ENCODE assay signal across 8 mouse cellular contexts in the genomic region with DNA sequence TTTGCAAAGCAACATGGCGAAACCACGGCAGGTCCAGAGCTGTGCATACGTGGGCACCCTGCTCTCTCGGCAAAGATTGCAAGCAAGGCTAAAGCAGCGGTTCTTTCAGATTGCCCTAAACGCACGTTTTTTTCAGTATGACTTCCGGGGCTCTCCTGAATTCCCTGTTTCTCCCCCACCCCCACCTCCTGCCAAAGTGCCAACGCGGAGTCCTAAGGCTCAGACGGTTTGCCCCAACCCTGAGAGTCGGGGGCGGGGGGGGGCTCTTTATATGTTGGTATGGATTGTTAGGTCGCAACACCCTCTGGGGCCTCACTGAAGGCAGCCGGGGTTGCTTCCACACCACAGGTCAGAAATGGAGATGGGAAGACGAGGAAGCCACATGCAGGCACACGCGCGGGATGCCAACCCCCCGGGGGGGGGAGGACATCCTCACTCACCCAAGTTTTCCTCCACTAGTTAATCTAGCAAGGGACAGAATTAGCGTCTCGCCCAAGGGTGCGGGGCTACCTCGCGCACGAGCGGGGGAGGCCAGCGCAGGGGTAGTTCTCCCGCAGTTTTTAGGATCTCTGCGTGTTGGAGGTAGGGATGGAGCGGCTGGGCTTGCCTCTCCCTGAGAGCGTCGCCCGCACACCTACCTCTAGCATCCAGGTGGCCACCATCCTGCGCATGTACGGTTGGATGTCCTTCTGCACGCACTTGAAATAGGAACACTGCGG. TPM values are rescaled to one million over a fixed set of nuclear protein-coding genes. Genes with fewer than 3 reads are reported as not detected.
DNase-seq lines count a peak whose midpoint lies in the region; ATAC-seq and TF ChIP-seq lines count a peak whose summit lies in the region.

No protein-coding gene starts in this region.

- no peak for ATAC-seq in kidney, embryonic 16.5 days (ENCODE audit: low FRiP score, low TSS enrichment)

- WGBS in heart, adult 2 months, result under 1% methylated on average over 38 of the region's 38 CpGs
- 0% methylated on average over 36 of the region's 38 CpGs for WGBS in kidney, embryonic 16.5 days
- under 1% methylated on average over 38 of the region's 38 CpGs for WGBS in midbrain, embryonic 10.5 days

- TF ChIP-seq CTCF in heart, adult 2 months (IDR thresholded peaks at IDR 0.05), result no peak

- H3K9ac ChIP-seq in heart, adult 2 months (ENCODE audit: low read depth, low read length), result peak overlapping the region; percentile 88
- H3K9ac ChIP-seq in kidney, embryonic 16.5 days (replicated peaks; ENCODE audit: low read length), result peak overlapping the region; percentile 89

- DNase-seq in right cerebral cortex, adult 18-20 months, result peak; percentile 43
- DNase-seq in right cerebral cortex, postnatal 4 days, result no peak
- peak; percentile 68 for DNase-seq in adrenal gland, postnatal 14 days
- DNase-seq in heart, adult 2 months, result peak; percentile 50 to 60
- DNase-seq in midbrain, embryonic 10.5 days (ENCODE audit: low spot score), result peak; percentile 62
- peak; percentile 62 for DNase-seq in testis, postnatal 10 days (ENCODE audit: low spot score)
- no peak for DNase-seq in thymus, postnatal 10 days (ENCODE audit: low spot score in 2 of 2)

- TF ChIP-seq POLR2A in heart, adult 2 months (IDR thresholded peaks at IDR 0.05; ENCODE audit: insufficient read depth, low read depth, low read length), result no peak

- no peaks in the 10 kb centered on the region for H3K79me2 ChIP-seq in heart, adult 2 months (replicated peaks; ENCODE audit: control insufficient read depth, insufficient read depth, low read length)

- H3K4me1 ChIP-seq in heart, adult 2 months (ENCODE audit: control insufficient read depth, insufficient read depth, low read length), result no peaks in the 10 kb centered on the region
- H3K4me1 ChIP-seq in kidney, embryonic 16.5 days (ENCODE audit: insufficient read depth, low read length), result peaks cover 30% of the 10 kb centered on the region
- peaks cover 85% of the 10 kb centered on the region for H3K4me1 ChIP-seq in midbrain, embryonic 10.5 days

- peak overlapping the region; percentile 95 for H3K27ac ChIP-seq in heart, adult 2 months
- peak overlapping the region; percentile 67 for H3K27ac ChIP-seq in kidney, embryonic 16.5 days (ENCODE audit: low read length)
- peak overlapping the region; percentile 98 for H3K27ac ChIP-seq in midbrain, embryonic 10.5 days (replicated peaks)

- peak overlapping the region; percentile 79 for H3K4me2 ChIP-seq in kidney, embryonic 16.5 days (replicated peaks; ENCODE audit: low read depth, low read length)

- no peaks in the 10 kb centered on the region for H3K27me3 ChIP-seq in heart, adult 2 months (ENCODE audit: control insufficient read depth, insufficient read depth, low read length)
- H3K27me3 ChIP-seq in kidney, embryonic 16.5 days (ENCODE audit: insufficient read depth, low read length), result no peaks in the 10 kb centered on the region
- peaks cover 25% of the 10 kb centered on the region for H3K27me3 ChIP-seq in midbrain, embryonic 10.5 days (ENCODE audit: low read depth, poor library complexity, severe bottlenecking)

- intact Hi-C loops in heart, adult 2 months (cut with DNase I), result loop anchor here (2.0 kb wide), 1 partner anchor 297 kb away; a partner anchor contains a TSS

- H3K36me3 ChIP-seq in heart, adult 2 months (ENCODE audit: control insufficient read depth, insufficient read depth, low read length), result no peaks in the 10 kb centered on the region
- H3K36me3 ChIP-seq in kidney, embryonic 16.5 days (ENCODE audit: insufficient read depth, low read length), result peaks cover 7% of the 10 kb centered on the region; the same call in 1 of the 2 replicates
- peaks cover 37% of the 10 kb centered on the region for H3K36me3 ChIP-seq in midbrain, embryonic 10.5 days

- no peak for TF ChIP-seq EP300 in heart, adult 2 months (IDR thresholded peaks at IDR 0.05; ENCODE audit: insufficient read depth, low read depth, low read length)

- H3K9me3 ChIP-seq in kidney, embryonic 16.5 days (ENCODE audit: low read length), result no peaks in the 10 kb centered on the region
- H3K9me3 ChIP-seq in midbrain, embryonic 10.5 days (replicated peaks), result no peaks in the 10 kb centered on the region

- H3K4me3 ChIP-seq in heart, adult 2 months, result peak overlapping the region; percentile 89
- H3K4me3 ChIP-seq in kidney, embryonic 16.5 days (ENCODE audit: low read length), result peak overlapping the region; percentile 78
- peak overlapping the region; percentile 95 for H3K4me3 ChIP-seq in midbrain, embryonic 10.5 days

RNA-seq across cellular contexts. Expression of a gene that starts 1.9 kb away (rescaled TPM):
- total RNA-seq in adrenal gland, postnatal 14 days (2021), result 206 and 209 TPM in 2 replicates
- total RNA-seq in heart, adult 2 months (2021), result 100 to 1,000 TPM; 132 to 139 TPM
- 46.2 and 53.4 TPM in 2 replicates for polyA plus RNA-seq in heart, adult 2 months (2012; rRNA removed)
- polyA plus RNA-seq in kidney, embryonic 16.5 days (2015; fragmentation: Nextera tagmentation; extraction: Ambion mirVana), result 600 and 665 TPM in 2 replicates
- polyA plus RNA-seq in midbrain, embryonic 10.5 days (2016; fragmentation: Nextera tagmentation; extraction: Ambion mirVana), result 1,714 and 1,799 TPM in 2 replicates

RNA-seq across cellular contexts. Expression of a gene that starts 40.7 kb away (rescaled TPM):
- total RNA-seq in adrenal gland, postnatal 14 days (2021), result 15.4 and 18.3 TPM in 2 replicates
- total RNA-seq in heart, adult 2 months (2021), result 10 to 100 TPM; 50.0 to 59.7 TPM
- polyA plus RNA-seq in heart, adult 2 months (2012; rRNA removed), result 18.0 and 29.0 TPM in 2 replicates
- 2.7 and 3.7 TPM in 2 replicates for polyA plus RNA-seq in kidney, embryonic 16.5 days (2015; fragmentation: Nextera tagmentation; extraction: Ambion mirVana)
- 6.8 and 8.7 TPM in 2 replicates for polyA plus RNA-seq in midbrain, embryonic 10.5 days (2016; fragmentation: Nextera tagmentation; extraction: Ambion mirVana)

Comparison
In these comparisons a context has a peak if more than half of its experiments do, and no peak if none do; other contexts are left out.
1. DNase-seq: peak in right cerebral cortex, adult 18-20 months (single experiment), adrenal gland, postnatal 14 days (single experiment), heart, adult 2 months (2 of 2), midbrain, embryonic 10.5 days (single experiment) and testis, postnatal 10 days (single experiment); none in right cerebral cortex, postnatal 4 days (single experiment) and thymus, postnatal 10 days (0 of 2).
2. RNA of a gene that starts 1.9 kb away (polyA plus RNA-seq): 1,714 to 1,799 TPM in midbrain, embryonic 10.5 days and 600 to 665 TPM in kidney, embryonic 16.5 days; 46.2 to 53.4 TPM in heart, adult 2 months; every median in the first group is over 10 times any median in the second.
3. Peak in every context shown above with its lines, with median percentiles within 50 percentile points of each other: H3K27ac ChIP-seq and H3K4me3 ChIP-seq.